Mouse (Mus musculus) heart, postnatal 0 days (tissue): Measurements from ENCODE around the gene Ano6.

Source experiments
- CTCF ChIP-seq: IDR thresholded peaks from 2 replicates; pipeline ENCODE4 v1.5.1; 2016; ENCODE audit warnings: antibody characterized with exemption, control low read depth, low read depth
- EP300 ChIP-seq: IDR thresholded peaks from 2 replicates; pipeline ENCODE4 v1.6.1; 2016; ENCODE audit warnings: antibody characterized with exemption, low read depth

DNA sequence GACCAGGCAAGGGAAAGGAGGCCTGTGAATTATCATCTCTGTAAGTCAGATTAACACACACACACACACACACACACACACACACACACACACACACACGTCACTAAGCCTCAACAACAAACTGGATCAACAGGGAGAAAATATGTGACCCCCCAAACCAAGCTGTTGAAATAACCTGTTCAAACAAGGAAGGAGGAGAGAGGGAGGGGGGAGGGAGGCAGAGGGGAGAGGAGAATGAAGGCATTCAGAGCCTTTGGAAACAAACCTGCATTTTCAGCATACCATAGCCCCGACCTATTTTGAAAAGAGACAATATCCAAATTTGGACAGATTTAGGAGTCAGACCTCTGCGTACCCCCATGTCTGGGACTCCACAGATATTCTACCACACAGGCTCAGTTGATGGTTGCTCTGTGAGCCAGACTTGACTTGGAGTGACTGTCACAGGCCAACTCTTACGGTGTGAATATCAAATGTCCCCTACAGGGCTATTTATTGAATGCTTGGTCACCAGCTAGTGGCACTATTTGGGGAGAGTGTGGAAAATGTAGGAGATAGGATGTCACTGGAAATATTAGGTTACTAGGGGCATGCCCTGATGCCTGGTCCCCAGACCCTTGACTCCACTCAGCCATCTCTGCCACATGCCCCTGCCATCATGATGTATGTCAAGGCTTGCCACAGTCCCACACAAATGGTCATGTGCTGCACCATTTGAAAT lies 185.7 kb downstream of the Ano6 start:
- no peak for TF ChIP-seq CTCF
- no peak for TF ChIP-seq EP300
